Mouse (Mus musculus): ENCODE measurements around the gene Mia2. TPM values are rescaled to one million over a fixed set of nuclear protein-coding genes. Genes with fewer than 3 reads are reported as not detected.
A peak's percentile ranks its signal among the peaks of the same experiment; 100 is the strongest.

Gene Mia2
- polyA plus RNA-seq, 1 experiment from 2014 or later: 52.0 TPM

- Histone ChIP-seq H3K36me3 (no peaks in the 10 kb centered on the region), H3K9ac (no peak overlapping the region), H3K27me3 (no peaks in the 10 kb centered on the region), H3K4me3 (no peak overlapping the region), H3K4me2 (replicated peaks) (no peak overlapping the region), H3K27ac (no peak overlapping the region), H3K9me3 (replicated peaks) (no peaks in the 10 kb centered on the region), H3K4me1 (no peaks in the 10 kb centered on the region)
- ATAC-seq (ENCODE audit: low FRiP score): no peak
- WGBS: 93% methylated on average over 5 of the region's 5 CpGs
Observed at GRCm38 (mm10) chr12:59106491-59106890, 10.9 kb downstream of the Mia2 start.

- no peaks in the 10 kb centered on the region for H3K27me3 ChIP-seq
- no peaks in the 10 kb centered on the region for H3K36me3 ChIP-seq
- 91% methylated on average over 4 of the region's 4 CpGs for WGBS
- H3K9me3 ChIP-seq (replicated peaks): no peaks in the 10 kb centered on the region
- no peak overlapping the region for H3K27ac ChIP-seq
- no peak for ATAC-seq (ENCODE audit: low FRiP score)
- no peak overlapping the region for H3K9ac ChIP-seq
- H3K4me3 ChIP-seq: no peak overlapping the region
- H3K4me2 ChIP-seq (replicated peaks): no peak overlapping the region
- H3K4me1 ChIP-seq: no peaks in the 10 kb centered on the region
Observed at GRCm38 (mm10) chr12:59107926-59108325, 12.3 kb downstream of the Mia2 start.

- Histone ChIP-seq H3K27me3 (no peaks in the 10 kb centered on the region), H3K9me3 (replicated peaks) (no peaks in the 10 kb centered on the region), H3K4me2 (replicated peaks) (no peak overlapping the region), H3K9ac (no peak overlapping the region), H3K4me3 (no peak overlapping the region), H3K27ac (no peak overlapping the region), H3K36me3 (no peaks in the 10 kb centered on the region), H3K4me1 (no peaks in the 10 kb centered on the region)
- ATAC-seq (ENCODE audit: low FRiP score): no peak
- 90% methylated on average over 3 of the region's 3 CpGs for WGBS
Observed at GRCm38 (mm10) chr12:59117184-59117583, 21.6 kb downstream of the Mia2 start.

GRCm38 (mm10) chr12:59125426-59125825 lies 29.8 kb downstream of the Mia2 start:
- H3K4me2 ChIP-seq (replicated peaks): no peak overlapping the region
- H3K9ac ChIP-seq: no peak overlapping the region
- H3K36me3 ChIP-seq: no peaks in the 10 kb centered on the region
- no peak overlapping the region for H3K27ac ChIP-seq
- H3K9me3 ChIP-seq (replicated peaks): no peaks in the 10 kb centered on the region
- 89% methylated on average over 2 of the region's 2 CpGs for WGBS
- peaks cover 3% of the 10 kb centered on the region for H3K4me1 ChIP-seq
- no peak for ATAC-seq (ENCODE audit: low FRiP score)
- H3K27me3 ChIP-seq: no peaks in the 10 kb centered on the region
- H3K4me3 ChIP-seq: no peak overlapping the region

- H3K9ac ChIP-seq: no peak overlapping the region
- H3K4me1 ChIP-seq: peaks cover 15% of the 10 kb centered on the region
- no peaks in the 10 kb centered on the region for H3K36me3 ChIP-seq
- no peak overlapping the region for H3K4me3 ChIP-seq
- no peak overlapping the region for H3K4me2 ChIP-seq (replicated peaks)
- H3K27ac ChIP-seq: no peak overlapping the region
- no peak for ATAC-seq (ENCODE audit: low FRiP score)
- no peaks in the 10 kb centered on the region for H3K27me3 ChIP-seq
- WGBS: 89% methylated on average over 10 of the region's 10 CpGs
- H3K9me3 ChIP-seq (replicated peaks): no peaks in the 10 kb centered on the region
Observed at GRCm38 (mm10) chr12:59128501-59128900, 32.9 kb downstream of the Mia2 start.

GRCm38 (mm10) chr12:59129038-59129437 lies 33.4 kb downstream of the Mia2 start:
- Histone ChIP-seq H3K4me3 (no peak overlapping the region), H3K27ac (no peak overlapping the region), H3K27me3 (no peaks in the 10 kb centered on the region), H3K9ac (no peak overlapping the region), H3K36me3 (no peaks in the 10 kb centered on the region), H3K4me1 (peaks cover 15% of the 10 kb centered on the region), H3K4me2 (replicated peaks) (no peak overlapping the region), H3K9me3 (replicated peaks) (no peaks in the 10 kb centered on the region)
- 63% methylated on average over 7 of the region's 7 CpGs for WGBS
- ATAC-seq (ENCODE audit: low FRiP score): no peak

- Histone ChIP-seq H3K9me3 (replicated peaks) (no peaks in the 10 kb centered on the region), H3K9ac (no peak overlapping the region), H3K4me1 (peaks cover 15% of the 10 kb centered on the region), H3K4me3 (peak overlapping the region; percentile 37), H3K27me3 (no peaks in the 10 kb centered on the region), H3K4me2 (replicated peaks) (peak overlapping the region; percentile 72), H3K27ac (no peak overlapping the region), H3K36me3 (no peaks in the 10 kb centered on the region)
- WGBS: 16% methylated on average over 6 of the region's 6 CpGs
- no peak for ATAC-seq (ENCODE audit: low FRiP score)
Observed at GRCm38 (mm10) chr12:59129592-59129991, 34.0 kb downstream of the Mia2 start.

GRCm38 (mm10) chr12:59130249-59130648 lies 34.6 kb downstream of the Mia2 start:
- no peak for ATAC-seq (ENCODE audit: low FRiP score)
- H3K27me3 ChIP-seq: no peaks in the 10 kb centered on the region
- H3K36me3 ChIP-seq: no peaks in the 10 kb centered on the region
- H3K4me2 ChIP-seq (replicated peaks): peak overlapping the region; percentile 72
- H3K9ac ChIP-seq: peak overlapping the region; percentile 77; the same call in 1 of the 2 replicates
- no peaks in the 10 kb centered on the region for H3K9me3 ChIP-seq (replicated peaks)
- peak overlapping the region; percentile 69 for H3K4me3 ChIP-seq
- 20% methylated on average over 3 of the region's 3 CpGs for WGBS
- H3K27ac ChIP-seq: no peak overlapping the region; the same call in 1 of the 2 replicates
- peaks cover 15% of the 10 kb centered on the region for H3K4me1 ChIP-seq

- H3K4me2 ChIP-seq (replicated peaks): peak overlapping the region; percentile 72
- ATAC-seq (ENCODE audit: low FRiP score): peak; percentile 98
- under 1% methylated on average over 100 of the region's 100 CpGs for WGBS
Observed at GRCm38 (mm10) chr12:59130651-59131577, 35.3 kb downstream of the Mia2 start.

GRCm38 (mm10) chr12:59131578-59131946 lies 36.0 kb downstream of the Mia2 start:
- H3K27ac ChIP-seq: peak overlapping the region; percentile 91
- ATAC-seq (ENCODE audit: low FRiP score): peak; percentile 72
- peak overlapping the region; percentile 77 for H3K9ac ChIP-seq
- peak overlapping the region; percentile 69 for H3K4me3 ChIP-seq
- H3K9me3 ChIP-seq (replicated peaks): no peaks in the 10 kb centered on the region
- under 1% methylated on average over 29 of the region's 30 CpGs for WGBS
- peak overlapping the region; percentile 72 for H3K4me2 ChIP-seq (replicated peaks)
- H3K27me3 ChIP-seq: no peaks in the 10 kb centered on the region
- peaks cover 15% of the 10 kb centered on the region for H3K4me1 ChIP-seq
- H3K36me3 ChIP-seq: no peaks in the 10 kb centered on the region

More at GRCm38 (mm10) chr12:59130651-59131577, 35.3 kb downstream of the Mia2 start:
- Histone ChIP-seq H3K9me3 (replicated peaks) (no peaks in the 10 kb centered on the region), H3K4me1 (peaks cover 15% of the 10 kb centered on the region), H3K27me3 (no peaks in the 10 kb centered on the region), H3K4me3 (peak overlapping the region; percentile 69), H3K9ac (peak overlapping the region; percentile 77), H3K27ac (peak overlapping the region; percentile 91), H3K36me3 (no peaks in the 10 kb centered on the region)

- peak overlapping the region; percentile 77 for H3K9ac ChIP-seq
- H3K27ac ChIP-seq: no peak overlapping the region
- H3K36me3 ChIP-seq: no peaks in the 10 kb centered on the region
- 50% methylated on average over 3 of the region's 3 CpGs for WGBS
- H3K4me2 ChIP-seq (replicated peaks): peak overlapping the region; percentile 72
- ATAC-seq (ENCODE audit: low FRiP score): no peak
- no peaks in the 10 kb centered on the region for H3K27me3 ChIP-seq
- peak overlapping the region; percentile 69 for H3K4me3 ChIP-seq
- H3K4me1 ChIP-seq: peaks cover 15% of the 10 kb centered on the region
- H3K9me3 ChIP-seq (replicated peaks): no peaks in the 10 kb centered on the region
Observed at GRCm38 (mm10) chr12:59132462-59132861, 36.9 kb downstream of the Mia2 start.

- H3K4me3 ChIP-seq: no peak overlapping the region
- H3K9ac ChIP-seq: no peak overlapping the region
- peak overlapping the region; percentile 72; the same call in 1 of the 2 replicates for H3K4me2 ChIP-seq (replicated peaks)
- WGBS: 78% methylated on average over 7 of the region's 7 CpGs
- 0 out of 2 replicates have a peak, but pooled peaks cover 2% of the 10 kb centered on the region for H3K36me3 ChIP-seq
- H3K27me3 ChIP-seq: no peaks in the 10 kb centered on the region
- no peak for ATAC-seq (ENCODE audit: low FRiP score)
- H3K9me3 ChIP-seq (replicated peaks): no peaks in the 10 kb centered on the region
- no peak overlapping the region for H3K27ac ChIP-seq
- peaks cover 15% of the 10 kb centered on the region for H3K4me1 ChIP-seq
Observed at GRCm38 (mm10) chr12:59132940-59133339, 37.3 kb downstream of the Mia2 start.

All from hindbrain, embryonic 12.5 days (tissue).